Mouse (Mus musculus) spleen, postnatal 10 days (tissue): Measurements from ENCODE around the gene Nceh1.
"Not testable (repeated sequence)": the region's sequence is repeated elsewhere in the genome, so short reads cannot be mapped to it uniquely, and the experiment has no call there.

Experiments used
- DNase-seq, 2 experiments: peaks; one replicate each; pipeline ENCODE4 v3.0.0; 2021 to 2022; ENCODE audit warnings: low spot score in 2 of 2

The Nceh1 gene

GRCm38 (mm10) chr3:27228530-27229309 is 46.0 kb downstream of the Nceh1 start:
- no peak for DNase-seq

GRCm38 (mm10) chr3:27233361-27233760 is 50.6 kb downstream of the Nceh1 start:
- no peak for DNase-seq

GRCm38 (mm10) chr3:27233841-27234240 is 51.1 kb downstream of the Nceh1 start:
- DNase-seq = no peak

GRCm38 (mm10) chr3:27234976-27235375 is 52.2 kb downstream of the Nceh1 start:
- DNase-seq = no peak

- DNase-seq = peak in 1 of 2 experiments; percentile 22
Measured at GRCm38 (mm10) chr3:27237226-27237625, 54.5 kb downstream of the Nceh1 start.

GRCm38 (mm10) chr3:27238563-27238962 is 55.8 kb downstream of the Nceh1 start:
- DNase-seq = no peak

GRCm38 (mm10) chr3:27239568-27239967 is 56.8 kb downstream of the Nceh1 start:
- no peak for DNase-seq

GRCm38 (mm10) chr3:27241864-27242263 is 59.1 kb downstream of the Nceh1 start:
- DNase-seq = no peak

GRCm38 (mm10) chr3:27246166-27246565 is 63.4 kb downstream of the Nceh1 start:
- DNase-seq = no peak

- no peak for DNase-seq
Measured at GRCm38 (mm10) chr3:27247785-27248184, 65.0 kb downstream of the Nceh1 start.

GRCm38 (mm10) chr3:27249030-27249429 is 66.3 kb downstream of the Nceh1 start:
- no peak for DNase-seq

GRCm38 (mm10) chr3:27250936-27251335 is 68.2 kb downstream of the Nceh1 start:
- peak in 1 of 2 experiments; percentile 32 for DNase-seq

GRCm38 (mm10) chr3:27258461-27258860 is 75.7 kb downstream of the Nceh1 start:
- no peak for DNase-seq

GRCm38 (mm10) chr3:27260393-27260792 is 77.6 kb downstream of the Nceh1 start:
- DNase-seq = no peak

GRCm38 (mm10) chr3:27267327-27267726 is 84.6 kb downstream of the Nceh1 start:
- DNase-seq = no peak

GRCm38 (mm10) chr3:27267887-27268286 is 85.1 kb downstream of the Nceh1 start:
- no peak for DNase-seq

GRCm38 (mm10) chr3:27269151-27269550 is 86.4 kb downstream of the Nceh1 start:
- no peak for DNase-seq

- no peak for DNase-seq
Measured at GRCm38 (mm10) chr3:27270160-27270962, 87.6 kb downstream of the Nceh1 start.

- no peak for DNase-seq
Measured at GRCm38 (mm10) chr3:27272926-27273745, 90.4 kb downstream of the Nceh1 start.

- DNase-seq = not testable (repeated sequence)
Measured at GRCm38 (mm10) chr3:27279286-27279925, 96.6 kb downstream of the Nceh1 start.

- peak; percentile 29 to 69 for DNase-seq
Measured at GRCm38 (mm10) chr3:27280280-27280749, 97.5 kb downstream of the Nceh1 start.
